Mouse (Mus musculus): ENCODE measurements around the gene Trpm8.

Trpm8 gene

DNA sequence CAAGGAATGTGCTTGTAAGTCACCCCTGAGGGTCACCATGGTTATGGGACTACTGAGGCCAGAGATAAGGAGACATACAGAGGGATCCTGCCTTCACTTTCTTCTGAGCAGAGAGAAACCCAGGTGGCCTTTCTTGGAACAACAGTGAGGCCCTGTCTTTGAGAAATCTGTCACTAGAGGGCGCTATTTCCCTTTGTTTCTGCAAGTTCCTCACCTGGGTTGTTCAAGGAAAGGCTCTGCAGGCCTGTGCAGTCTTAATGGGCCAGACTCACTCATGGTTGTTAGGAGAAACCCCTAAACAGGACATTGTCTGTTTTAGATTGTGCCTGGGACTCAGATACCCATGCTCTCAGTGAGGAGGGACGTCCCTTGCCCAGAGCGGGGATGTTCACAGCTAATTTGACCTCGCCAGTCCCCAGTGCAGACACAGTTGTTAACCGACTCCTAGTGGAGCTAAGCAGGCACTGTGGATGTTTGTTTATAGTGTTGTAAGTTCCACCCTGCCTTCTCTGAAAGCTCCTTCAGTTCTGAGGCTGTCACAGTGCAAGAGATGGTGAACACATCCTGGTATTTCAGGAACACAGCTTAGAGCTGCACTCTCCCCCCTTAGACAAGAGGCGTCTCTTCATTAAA, 80.1 kb downstream of the Trpm8 start:
- no peak for DNase-seq (ENCODE audit: low spot score)

DNA sequence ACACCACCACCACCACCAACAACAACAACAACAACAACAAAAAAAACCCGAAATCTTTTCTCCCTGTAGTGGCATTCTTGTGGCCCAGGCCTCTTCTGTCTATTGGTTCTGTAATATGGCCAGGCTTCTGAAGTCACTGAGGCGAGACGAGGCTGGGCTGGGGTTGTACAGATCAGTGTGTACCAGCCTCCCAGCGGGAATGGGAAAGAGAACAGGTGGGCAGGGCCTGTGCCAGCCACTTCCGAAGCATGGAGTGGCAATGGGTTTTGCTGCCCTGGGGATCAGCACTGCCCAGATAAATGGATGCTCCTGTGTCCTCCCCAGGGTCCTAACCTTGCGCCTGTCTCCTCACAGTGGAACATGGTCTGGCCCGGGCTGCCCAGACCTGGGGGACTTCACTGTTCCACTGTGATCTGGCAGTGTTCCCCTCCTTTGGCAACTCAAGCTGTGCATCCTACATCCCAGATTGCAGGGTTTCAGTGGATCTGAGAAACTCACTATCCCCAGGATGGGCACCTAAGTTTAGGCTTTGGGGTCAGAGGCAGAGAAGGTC, 80.7 kb downstream of the Trpm8 start:
- no peak for DNase-seq (ENCODE audit: low spot score)

DNA sequence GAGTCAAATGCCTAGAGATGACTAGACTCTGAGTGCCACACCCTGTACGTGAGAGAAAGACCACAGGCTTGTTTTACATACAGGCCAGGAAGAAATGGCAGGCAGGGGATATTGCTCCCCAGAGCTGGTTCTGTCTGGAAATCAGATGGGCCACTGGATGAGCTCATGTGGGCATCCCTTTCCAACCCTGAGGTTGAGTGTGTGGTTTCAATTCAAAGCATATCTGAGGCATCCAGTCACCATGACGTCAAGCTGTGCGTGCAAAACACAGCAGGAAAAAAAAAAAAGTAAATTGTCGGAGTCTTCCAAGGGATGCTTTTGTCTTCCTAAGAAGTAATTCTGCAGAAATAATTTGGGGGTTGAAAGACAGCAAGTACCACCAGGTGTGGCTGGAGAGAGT, 83.6 kb downstream of the Trpm8 start:
- no peak for DNase-seq (ENCODE audit: low spot score)

DNA sequence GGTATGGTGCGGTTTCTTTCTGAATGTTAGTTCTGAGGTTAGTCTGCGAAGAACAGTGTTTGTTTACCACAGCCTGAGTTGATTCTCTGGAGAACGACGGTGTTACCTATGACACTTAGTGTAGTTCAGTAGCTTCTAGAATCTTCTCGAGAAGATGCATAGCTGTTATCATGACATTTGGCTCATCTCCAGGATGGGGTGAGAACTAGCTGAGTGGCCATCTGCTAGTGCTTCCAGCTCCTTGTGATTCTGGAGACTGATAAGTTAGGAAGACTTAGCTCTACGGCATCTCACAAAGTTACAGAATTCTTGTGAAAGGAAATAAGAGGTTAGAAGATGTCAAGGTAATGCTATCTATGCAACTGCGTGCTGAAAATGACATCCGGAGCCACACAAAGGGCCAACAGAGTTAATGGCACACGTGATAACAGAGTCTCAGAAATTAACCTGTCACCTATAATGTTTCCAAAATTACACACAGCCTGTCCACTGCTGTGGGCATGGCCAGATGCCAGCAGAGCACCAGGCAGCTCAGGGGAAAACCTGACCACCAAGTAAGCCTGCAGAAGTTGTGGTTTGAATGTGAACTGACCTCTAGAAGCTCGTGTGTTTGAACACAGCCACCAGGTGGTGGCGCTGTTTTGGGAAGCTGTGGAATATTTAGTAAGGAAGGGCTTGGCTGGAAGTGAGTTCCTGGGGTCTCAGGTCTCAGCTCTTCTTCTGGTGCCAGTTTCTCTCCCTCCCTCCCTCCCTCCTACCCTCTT, 89.6 kb downstream of the Trpm8 start:
- DNase-seq (ENCODE audit: low spot score): no peak

DNA sequence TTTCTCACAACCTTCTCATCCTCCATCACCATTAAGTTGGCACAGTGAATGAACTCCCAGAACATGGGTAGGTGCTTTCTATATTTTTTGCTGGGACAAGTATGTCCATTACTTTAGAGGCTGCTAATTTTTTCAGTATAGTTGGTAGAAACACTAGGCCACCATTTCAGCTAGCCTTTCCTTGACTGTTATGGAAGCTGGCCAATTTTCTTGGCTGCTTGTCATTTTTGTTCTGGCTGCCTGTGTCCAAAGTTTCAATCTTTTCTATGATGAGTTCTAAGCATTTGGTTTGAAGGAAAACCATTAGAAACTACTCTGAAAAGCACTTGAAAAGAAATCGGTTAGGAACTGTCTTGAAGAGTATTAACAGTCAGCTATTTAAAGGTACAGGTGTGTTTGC, 101.0 kb downstream of the Trpm8 start:
- DNase-seq (ENCODE audit: low spot score): no peak

DNA sequence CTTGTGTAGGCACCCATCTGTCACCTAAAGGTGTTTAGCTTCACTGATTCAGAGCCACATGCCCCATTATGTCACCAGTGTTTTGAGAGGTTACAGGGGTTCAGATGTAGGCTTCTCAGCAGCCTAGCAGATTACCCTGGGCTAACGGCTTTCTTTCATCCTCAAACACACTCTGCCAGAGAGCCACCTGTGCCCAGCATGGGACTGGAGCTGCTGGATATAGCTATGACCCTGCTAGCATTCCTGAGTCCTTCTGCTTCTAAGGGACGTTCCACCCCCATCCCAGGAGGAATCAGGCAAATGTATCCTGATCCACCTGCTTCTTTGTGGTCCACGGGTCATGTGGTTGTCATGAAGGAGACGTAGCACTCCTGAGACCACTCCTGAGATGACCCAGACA, 114.2 kb downstream of the Trpm8 start:
- no peak for DNase-seq (ENCODE audit: low spot score)

DNA sequence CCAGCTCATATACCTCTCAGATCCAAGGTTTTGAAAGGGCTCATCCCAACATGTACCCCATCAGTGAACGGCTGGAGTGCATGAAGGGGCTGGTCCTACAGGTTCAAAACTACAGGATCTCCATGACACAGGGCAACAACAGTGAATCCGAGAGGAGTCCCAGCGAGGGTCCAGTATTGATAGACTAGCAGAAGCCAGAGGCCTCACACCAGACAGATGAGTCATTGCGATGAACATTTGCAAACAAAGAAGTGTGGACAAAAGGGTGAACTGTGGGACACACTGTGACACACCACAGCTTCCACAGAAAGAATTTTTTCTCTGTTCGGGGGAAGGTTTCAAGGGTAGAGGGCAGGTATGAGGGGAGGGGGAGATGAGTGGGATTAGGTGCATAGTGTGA, 115.9 kb downstream of the Trpm8 start:
- no peak for DNase-seq (ENCODE audit: low spot score)

DNA sequence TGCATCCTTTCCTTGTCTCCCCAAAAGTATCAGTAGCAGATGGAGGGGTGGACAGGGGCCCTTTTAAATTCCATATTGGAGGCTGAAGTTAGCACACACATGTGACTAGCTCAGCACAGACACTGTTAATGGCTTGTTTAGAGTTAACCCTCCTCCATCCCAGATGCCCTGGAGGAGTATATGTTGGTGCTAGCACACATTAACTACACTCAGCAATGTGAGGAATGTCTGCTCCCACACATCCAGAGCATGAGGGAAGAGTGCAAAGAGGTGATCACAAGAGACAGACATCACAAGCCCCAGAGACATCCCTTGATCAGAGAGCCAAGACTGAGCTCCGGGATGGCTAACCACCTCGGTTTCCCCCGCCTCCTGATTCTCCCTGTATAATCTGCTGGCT, 125.9 kb downstream of the Trpm8 start:
- DNase-seq (ENCODE audit: low spot score): no peak

DNA sequence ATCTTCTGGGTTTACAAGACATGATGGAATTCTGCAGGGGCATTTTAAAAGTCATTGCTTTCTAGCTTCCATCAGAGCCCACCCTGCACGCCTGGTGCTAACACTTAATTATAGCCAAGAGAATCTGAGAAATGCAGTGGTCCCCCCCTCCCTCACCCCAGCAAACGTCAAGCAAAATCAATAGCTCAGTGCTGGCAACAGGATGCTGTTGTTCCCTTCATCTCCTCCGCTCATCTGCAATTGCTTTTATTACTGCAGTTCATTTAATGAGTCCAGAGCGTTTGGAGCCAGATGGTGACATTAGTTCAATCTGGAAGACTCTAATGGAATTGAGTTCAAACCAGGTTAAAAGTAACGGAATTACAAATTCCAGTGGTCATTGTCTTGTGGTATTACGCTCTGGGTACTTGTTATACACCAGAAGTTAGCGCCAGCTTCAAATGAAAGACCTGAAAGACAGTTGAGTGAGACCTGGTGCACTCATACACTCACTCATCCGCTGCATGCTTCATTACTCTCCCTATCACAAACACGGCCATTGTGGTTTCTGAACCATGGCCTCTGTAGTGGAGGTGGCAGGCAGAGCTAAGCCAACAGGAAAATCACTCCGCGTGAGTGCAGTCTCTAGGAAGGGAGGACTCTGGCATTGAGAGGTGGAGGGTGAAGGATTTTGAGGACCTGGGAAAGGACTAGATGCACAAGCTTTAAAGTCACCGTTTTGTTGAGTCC, 128.8 kb downstream of the Trpm8 start:
- no peak for DNase-seq (ENCODE audit: low spot score)

DNA sequence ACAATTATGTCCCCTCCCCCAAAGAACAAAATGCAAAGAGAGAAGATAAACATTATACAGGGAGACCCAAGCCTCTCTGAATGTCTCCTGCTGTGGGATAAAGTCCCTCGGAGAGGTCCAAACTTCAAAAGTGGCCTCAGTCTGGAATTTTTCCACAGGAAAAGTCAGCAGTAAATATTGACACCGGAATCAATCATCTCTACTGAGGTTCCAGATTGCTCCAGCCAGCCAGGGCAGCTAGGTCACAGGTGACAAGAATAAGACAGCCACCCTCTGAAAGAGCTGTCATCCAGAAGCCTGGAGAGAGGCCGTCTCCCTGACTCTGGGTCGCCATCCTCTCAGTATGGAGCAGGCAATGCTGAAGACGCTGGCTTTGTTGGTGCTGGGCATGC, 129.3 kb downstream of the Trpm8 start, which contains the start of gene Spp2:
Spp2 (plus strand) TSS at position 155 of the 392 bp plus-strand sequence.
- no peak for DNase-seq (ENCODE audit: low spot score)

DNA sequence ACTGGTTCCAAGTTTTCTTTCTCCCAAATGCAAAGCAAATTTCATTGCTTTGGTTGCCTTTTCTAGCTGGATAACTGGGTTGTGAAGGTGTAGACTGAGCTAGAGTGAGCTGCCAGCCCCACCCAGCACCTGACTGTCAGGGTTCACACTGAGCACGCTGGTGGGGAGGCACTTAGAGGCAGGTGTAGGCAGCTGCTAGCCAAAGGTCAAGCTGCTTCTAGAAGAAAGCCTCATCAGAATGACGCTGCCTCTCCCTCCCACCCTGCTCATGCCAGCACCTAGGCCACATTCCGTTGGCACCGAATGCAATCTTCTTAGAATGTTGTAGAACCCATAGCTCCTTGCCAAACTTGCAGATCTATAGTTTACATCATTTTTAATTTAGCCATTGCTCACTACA, 130.9 kb downstream of the Trpm8 start:
- no peak for DNase-seq (ENCODE audit: low spot score)

DNA sequence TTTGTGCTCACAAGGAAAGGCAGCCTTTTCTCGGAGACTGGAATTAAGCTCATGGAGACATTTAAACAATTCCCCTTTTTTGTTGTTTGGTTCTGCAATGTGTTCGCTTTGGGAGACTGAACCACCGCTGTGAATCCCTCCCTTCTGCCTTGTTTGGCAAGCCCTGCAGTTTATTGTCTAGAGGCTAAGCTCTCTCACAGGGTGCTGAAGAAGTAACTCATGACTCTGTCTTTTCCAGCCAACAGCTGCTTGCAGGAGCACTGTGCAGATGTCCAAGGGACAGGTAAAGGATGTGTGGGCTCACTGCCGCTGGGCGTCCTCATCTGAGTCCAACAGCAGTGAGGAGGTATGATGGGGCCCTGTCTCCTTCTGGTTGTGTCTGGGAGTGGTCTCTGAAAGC, 134.6 kb downstream of the Trpm8 start:
- DNase-seq (ENCODE audit: low spot score): no peak

DNA sequence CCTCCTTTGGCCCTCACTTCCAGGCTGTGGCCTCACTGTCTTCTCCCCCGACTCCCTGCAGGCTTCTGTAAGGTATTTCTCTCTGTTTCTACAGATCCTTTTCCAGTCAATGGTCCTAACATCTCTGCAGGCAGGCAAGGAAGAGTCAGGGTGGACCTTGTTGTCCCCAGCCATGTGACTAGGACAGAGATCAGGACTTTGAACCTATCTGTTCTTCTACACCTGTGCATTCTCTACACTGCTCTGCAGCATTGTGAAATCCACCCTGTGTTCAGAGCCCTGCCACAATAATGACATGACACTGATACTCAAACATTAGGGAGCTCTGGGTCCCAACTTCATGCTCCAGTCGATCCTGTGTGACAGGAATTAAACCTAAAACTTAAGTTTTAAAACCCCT, 141.5 kb downstream of the Trpm8 start:
- DNase-seq (ENCODE audit: low spot score): no peak

DNA sequence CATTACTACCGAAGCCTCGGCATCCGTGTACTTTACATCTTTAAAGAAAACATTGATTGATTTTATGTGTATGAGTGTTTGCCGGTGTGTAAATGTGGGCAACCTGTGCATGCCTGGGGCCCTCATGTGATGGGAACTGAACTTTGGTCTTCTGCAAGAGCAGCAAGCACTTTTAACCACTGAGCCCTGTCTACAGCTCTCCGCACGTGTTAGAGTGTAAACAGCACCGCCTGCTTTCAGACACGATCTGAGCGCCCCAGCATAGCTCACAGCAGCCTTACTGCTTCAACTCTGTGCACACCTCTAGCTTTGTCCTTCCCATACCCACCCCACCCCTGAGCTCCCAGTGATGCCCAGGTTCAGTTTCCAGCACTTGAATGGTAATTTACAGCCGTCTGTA, 144.6 kb downstream of the Trpm8 start:
- DNase-seq (ENCODE audit: low spot score): no peak

DNA sequence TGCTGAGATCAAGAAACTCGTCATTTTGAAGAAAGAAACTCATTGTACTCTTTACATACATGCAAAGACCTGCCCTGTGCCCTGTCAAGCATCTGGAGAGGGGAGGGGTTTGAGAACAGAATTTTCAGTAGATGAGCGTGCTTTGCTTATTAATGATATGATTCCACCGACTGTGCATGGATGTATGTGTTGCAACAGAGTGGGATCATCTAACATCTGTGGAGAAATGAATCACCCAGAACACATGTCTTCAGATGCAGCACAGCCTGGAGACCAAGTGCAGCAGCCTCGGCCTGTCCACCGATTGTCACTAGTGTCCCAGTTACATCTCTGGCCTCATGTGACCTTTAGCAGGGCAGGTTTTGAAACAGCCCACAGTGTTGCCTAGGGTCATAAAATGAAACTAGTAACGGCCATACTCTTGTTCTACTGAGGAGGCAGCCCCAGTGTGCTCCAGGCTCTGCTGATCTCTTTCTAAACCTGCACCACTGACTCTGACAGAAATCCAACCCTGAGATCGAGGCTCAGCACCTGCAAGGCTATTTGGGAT, 145.5 kb downstream of the Trpm8 start:
- no peak for DNase-seq (ENCODE audit: low spot score)

DNA sequence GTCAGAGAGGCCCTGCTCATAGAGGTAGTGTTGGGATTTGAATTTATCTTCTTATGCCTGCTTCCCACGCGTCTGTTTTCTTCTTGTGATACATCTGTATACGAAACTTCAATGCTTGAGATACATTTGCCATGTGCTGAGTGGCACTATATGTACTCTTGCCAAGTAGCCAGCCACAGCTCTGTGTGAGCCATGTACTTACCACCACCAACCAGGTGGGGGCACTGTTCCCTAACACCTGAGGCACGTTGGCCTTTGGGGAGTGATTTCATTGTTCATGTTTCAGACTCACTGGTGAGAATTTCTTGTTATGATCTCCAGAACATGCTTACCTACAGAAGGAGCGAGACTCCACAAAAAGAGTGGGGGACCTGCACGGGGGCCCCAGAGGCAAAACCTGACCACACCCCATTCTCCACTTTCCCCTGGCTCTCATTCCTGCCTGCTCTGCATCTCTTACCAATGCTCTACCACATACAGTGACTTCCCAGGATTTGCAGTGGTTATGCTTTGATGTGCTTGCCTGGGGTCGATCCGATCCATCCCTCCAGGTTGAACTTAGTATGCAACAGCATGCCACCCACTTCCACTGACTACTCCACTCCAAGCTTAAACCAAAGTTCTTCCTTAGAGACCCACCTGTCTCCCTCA, 147.3 kb downstream of the Trpm8 start:
- DNase-seq (ENCODE audit: low spot score): peak; percentile 44

DNA sequence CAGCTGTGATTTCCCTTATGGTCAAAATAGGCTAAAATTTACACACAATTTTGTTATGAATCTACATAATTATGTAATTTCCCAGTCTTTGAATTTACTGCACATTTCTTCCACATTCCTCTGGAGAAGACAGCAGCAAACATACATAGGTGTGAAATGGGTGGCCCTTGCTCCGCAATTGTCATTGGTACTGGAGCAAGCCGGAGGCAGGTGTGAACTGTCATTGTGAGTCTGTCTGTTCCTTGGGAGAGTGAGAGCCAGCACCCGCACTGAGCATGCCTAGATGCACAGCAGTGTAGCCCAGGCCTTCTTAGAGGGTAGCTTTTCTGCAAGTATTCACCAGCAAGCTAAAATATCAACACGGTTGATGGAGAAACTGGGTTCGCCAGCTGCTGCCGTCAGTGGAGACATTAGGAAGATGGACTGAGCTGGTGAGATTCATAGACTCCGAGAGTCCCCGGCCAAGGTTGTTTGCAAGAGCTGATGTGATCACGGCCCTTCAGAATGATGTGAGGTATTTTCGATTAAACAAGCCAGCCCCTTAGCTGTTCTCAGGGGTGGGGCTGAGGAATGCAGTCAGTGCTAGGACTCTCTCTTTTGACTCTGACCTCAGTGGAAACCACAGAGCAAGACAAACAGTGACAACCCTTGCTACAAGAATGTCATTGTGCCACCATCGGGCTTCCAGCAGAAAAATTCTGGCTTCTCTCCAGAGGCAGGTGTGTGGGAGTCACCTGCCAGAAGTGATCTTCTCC, 150.7 kb downstream of the Trpm8 start:
- DNase-seq (ENCODE audit: low spot score): no peak

DNA sequence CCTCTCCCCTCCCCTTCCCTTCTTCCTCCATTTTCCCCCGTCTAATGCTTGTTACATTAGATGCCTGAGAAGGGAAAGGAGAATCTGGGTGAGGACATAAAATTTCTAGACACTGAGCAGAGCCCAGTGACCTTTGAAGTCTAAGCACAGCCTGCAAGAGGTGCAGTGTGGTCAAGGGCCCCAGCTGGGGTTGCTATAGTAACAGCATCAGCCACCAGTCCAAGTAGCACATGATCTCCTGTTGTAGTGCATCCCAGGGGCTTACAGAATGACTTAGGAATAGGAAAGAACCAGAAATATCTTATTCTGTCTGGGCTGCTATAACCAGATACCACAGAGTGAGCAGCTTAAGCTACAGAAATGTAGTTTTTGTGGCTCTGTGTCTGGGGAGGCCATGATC, 152.0 kb downstream of the Trpm8 start:
- no peak for DNase-seq (ENCODE audit: low spot score)

DNA sequence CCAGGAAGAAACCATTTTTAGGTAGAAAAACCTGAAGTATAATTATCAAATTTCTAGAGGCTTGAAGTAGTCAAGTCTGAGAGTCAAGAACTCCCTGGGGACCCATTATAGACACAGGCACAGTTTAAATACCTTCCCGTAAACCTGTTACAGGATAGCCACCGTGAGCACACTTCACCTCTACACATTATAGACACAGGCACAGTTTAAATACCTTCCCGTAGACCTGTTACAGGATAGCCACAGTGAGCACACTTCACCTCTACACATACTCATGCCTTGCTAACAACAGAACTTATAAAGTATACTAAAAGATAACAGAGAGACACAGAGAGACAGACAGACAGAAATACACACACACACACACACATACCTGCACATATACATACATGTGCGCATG, 153.8 kb downstream of the Trpm8 start:
- no peak for DNase-seq (ENCODE audit: low spot score)

DNA sequence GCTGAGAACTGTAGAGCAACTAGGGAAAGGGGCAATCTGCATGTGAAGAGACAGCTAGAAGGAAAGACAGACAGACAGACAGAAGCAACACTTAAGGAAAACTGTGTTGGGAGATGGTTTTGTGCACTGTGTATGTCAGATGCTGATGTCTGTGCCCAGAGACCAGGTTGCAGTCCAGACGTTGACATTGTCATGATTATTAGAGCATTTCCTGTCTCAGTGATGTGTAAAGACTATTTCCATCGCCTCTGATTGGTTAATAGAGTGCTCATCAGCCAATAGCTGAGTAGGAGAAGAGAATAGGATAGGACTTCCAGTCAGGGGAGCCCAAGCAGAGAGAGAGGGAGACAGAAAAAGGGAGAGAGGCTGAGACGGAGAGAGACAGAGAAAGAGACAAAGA, 155.1 kb downstream of the Trpm8 start:
- DNase-seq (ENCODE audit: low spot score): no peak

DNA sequence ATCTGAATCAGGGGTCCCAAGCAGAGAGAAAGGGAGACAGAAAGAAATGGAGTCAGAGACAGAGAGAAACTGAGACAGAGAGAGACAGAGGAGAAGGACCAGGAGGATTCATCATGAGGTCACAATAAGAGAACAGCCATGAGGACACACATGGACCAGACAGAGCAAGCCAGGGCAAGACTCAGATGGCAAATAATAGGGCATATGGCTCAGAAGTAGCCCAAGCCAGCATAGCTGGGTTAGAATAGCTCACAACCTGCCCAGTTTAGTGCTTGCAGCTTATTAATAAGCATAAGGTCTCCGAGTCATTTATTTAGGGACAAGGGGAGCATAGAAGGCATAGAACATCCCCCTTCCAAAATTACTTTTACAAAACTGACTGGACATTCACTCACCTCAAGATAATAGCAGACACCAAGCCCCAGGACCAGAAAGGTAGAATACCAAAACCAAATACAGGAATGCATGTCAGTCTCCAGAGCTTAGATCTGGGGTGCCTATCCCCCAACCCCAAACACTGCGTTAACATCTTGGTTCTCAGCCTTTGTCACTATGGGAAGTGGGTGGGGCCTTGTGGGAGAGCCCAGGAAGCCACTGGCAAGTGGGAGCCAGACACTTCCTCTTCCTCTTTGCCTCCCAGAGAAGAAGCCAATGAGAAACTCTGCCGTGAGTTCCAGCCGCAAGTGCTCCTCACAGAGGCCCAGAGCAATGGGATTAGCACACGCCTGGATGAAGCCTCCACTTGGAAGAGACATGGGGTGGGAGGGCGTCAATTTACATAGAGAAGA, 155.8 kb downstream of the Trpm8 start:
- DNase-seq (ENCODE audit: low spot score): no peak
